Mouse (Mus musculus): ENCODE data around the gene Smg5.
"Not testable (repeated sequence)": the region's sequence is repeated elsewhere in the genome, so short reads cannot be mapped to it uniquely, and the experiment has no call there.

Smg5 gene

GRCm38 (mm10) chr3:88354396-88355165, 18.5 kb downstream of the Smg5 start:
- peak; percentile 48 to 55 for DNase-seq

- no peak for DNase-seq
Measured at GRCm38 (mm10) chr3:88359584-88359983, 23.5 kb downstream of the Smg5 start.

- DNase-seq, result no peak
Measured at GRCm38 (mm10) chr3:88359989-88360388, 23.9 kb downstream of the Smg5 start.

GRCm38 (mm10) chr3:88361096-88361495, 25.0 kb downstream of the Smg5 start:
- DNase-seq, result no peak

GRCm38 (mm10) chr3:88361612-88362313, 25.7 kb downstream of the Smg5 start:
- DNase-seq, result no peak

GRCm38 (mm10) chr3:88363700-88364099, 27.6 kb downstream of the Smg5 start:
- DNase-seq, result no peak

- peak; percentile 75 to 88 for DNase-seq
Measured at GRCm38 (mm10) chr3:88364337-88364736, 28.3 kb downstream of the Smg5 start, which contains the start of gene Paqr6. Gene Paqr6 (plus strand): TSS chr3:88364584.

GRCm38 (mm10) chr3:88365705-88366361, 29.8 kb downstream of the Smg5 start:
- no peak for DNase-seq

GRCm38 (mm10) chr3:88366830-88367428, 30.9 kb downstream of the Smg5 start:
- DNase-seq, result peak; percentile 35 to 66

GRCm38 (mm10) chr3:88367517-88367916, 31.5 kb downstream of the Smg5 start:
- not testable (repeated sequence) for DNase-seq

- DNase-seq, result not testable (repeated sequence)
Measured at GRCm38 (mm10) chr3:88368511-88368910, 32.5 kb downstream of the Smg5 start.

GRCm38 (mm10) chr3:88372643-88373042, 36.6 kb downstream of the Smg5 start, which contains the start of gene Bglap3:
Gene Bglap3 (minus strand): TSS chr3:88372743.
- DNase-seq, result not testable (repeated sequence)

GRCm38 (mm10) chr3:88375750-88376626, 39.9 kb downstream of the Smg5 start:
- DNase-seq, result peak; percentile 31 to 55

GRCm38 (mm10) chr3:88376644-88377043, 40.6 kb downstream of the Smg5 start:
- DNase-seq, result not testable (repeated sequence)

- DNase-seq, result not testable (repeated sequence)
Measured at GRCm38 (mm10) chr3:88378599-88378998, 42.5 kb downstream of the Smg5 start, which contains the start of gene Bglap2. Gene Bglap2 (minus strand): TSS chr3:88378699.

GRCm38 (mm10) chr3:88381389-88382315, 45.6 kb downstream of the Smg5 start:
- DNase-seq, result peak; percentile 32 to 66

- DNase-seq, result not testable (repeated sequence)
Measured at GRCm38 (mm10) chr3:88382383-88382782, 46.3 kb downstream of the Smg5 start.

GRCm38 (mm10) chr3:88384364-88384763, 48.3 kb downstream of the Smg5 start, which contains the start of gene Bglap:
Gene Bglap (minus strand): TSS chr3:88384464.
- DNase-seq, result no peak

- DNase-seq, result no peak
Measured at GRCm38 (mm10) chr3:88393776-88394375, 57.8 kb downstream of the Smg5 start.

- no peak for DNase-seq
Measured at GRCm38 (mm10) chr3:88395288-88395687, 59.2 kb downstream of the Smg5 start.

All from kidney, postnatal 36 days (tissue).